Mouse (Mus musculus): ENCODE data around the gene Rabgap1l.

Gene Rabgap1l

DNA sequence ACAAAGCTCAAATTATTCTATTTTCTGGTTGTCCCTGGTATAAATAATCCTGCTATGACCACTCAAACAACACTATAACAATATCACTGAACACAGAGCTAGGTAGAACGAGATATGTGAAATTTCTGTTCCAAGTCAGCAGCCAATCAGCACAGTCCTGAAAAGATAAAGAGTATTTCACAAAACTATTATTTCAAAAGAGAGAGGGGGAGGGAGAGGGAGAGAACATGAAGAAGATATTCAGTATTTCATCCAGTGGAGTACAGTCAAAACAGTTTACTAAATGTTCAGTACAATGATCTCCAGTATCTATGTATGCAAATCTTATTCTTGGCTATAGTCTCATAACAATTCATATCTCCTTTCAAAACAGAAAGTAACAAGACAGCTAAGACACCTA is 5.1 kb downstream of the Rabgap1l start:
- no peak for ATAC-seq (ENCODE audit: low TSS enrichment)

GRCm38 (mm10) chr1:160787164-160787563 is 5.8 kb downstream of the Rabgap1l start:
- no peak for ATAC-seq (ENCODE audit: low TSS enrichment)

- no peak for ATAC-seq (ENCODE audit: low TSS enrichment)
These were observed 6.4 kb downstream of the Rabgap1l start for GRCm38 (mm10) chr1:160786571-160786970.

GRCm38 (mm10) chr1:160785681-160786225 is 7.3 kb downstream of the Rabgap1l start:
- no peak for ATAC-seq (ENCODE audit: low TSS enrichment)

DNA sequence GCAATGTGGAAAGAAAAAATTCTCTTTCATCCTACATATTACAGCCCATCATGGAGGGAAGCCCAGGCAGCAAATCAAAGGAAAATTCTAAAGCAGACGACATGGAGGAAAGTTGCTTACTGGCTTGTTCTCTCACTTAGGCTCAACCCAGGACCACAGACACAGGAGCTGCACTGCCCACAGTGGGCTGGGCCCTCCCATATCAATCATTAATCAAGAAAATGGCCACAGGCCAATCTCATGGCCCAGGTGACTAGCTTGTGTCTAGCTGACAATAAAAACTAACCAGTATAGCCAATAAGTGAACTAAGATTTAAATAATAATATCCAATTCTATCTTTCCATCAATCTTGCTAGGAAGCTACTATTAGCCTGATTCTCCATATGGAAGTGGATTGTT is 8.9 kb downstream of the Rabgap1l start:
- ATAC-seq (ENCODE audit: low TSS enrichment): no peak

- ATAC-seq (ENCODE audit: low TSS enrichment): no peak
These were observed 18.8 kb downstream of the Rabgap1l start for GRCm38 (mm10) chr1:160774166-160774565.

DNA sequence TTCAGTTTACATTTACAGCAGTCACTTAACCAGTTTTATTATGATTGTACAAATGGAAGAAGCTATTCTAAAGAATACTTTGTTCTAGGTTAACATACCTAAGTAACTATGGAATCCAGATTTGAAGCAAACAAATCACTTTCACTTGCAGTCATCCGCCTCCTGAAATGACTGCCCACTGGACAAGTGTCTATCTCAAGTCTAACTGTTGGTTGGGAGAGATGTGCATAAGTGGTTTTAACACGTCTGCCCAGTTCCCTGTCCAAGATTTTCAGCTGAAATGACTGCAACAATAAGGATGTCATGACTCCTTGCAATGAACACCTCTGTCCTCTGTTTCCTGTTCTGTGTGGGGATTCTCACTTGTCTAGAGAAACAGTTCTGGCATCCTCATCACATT is 27.4 kb downstream of the Rabgap1l start:
- ATAC-seq (ENCODE audit: low TSS enrichment): no peak

DNA sequence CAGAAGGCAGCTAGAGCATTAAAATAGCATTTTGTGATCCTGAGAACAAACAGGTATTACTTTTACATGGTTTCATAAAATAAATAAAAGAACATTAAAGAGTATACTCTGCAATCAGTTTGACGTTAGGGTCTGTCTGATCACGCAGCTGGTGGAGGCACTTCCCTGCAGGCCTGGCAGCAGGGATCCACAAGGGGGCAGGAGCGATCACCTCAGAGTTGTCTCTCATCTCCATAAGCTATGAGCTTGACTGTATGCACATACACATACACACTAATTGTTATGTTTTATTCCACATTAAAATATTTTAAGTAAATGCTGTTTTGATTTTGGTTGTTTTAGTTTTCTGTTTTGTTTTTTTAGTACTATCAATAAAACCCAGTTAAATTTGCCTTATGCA is 34.8 kb downstream of the Rabgap1l start:
- peak; percentile 80; the same call in 1 of the 2 replicates for ATAC-seq (ENCODE audit: low TSS enrichment)

DNA sequence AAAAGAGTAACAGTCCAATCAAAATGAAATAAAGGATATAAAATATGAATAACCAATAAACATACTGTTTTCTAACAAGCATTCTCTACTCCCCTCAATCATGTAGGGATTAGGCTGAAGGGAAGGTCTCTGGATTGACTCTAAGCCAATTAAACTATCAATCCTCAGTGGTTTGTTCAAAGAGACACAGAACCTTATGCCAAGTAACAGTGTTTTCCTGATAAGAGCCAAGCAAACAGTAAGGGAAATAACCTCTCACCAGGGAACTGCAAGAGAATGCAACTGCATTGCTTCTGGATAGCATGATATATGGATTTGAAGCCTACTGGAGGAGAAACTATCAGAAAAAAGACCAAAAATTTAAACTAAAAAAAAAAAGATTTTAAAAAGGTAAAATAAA is 37.7 kb downstream of the Rabgap1l start:
- no peak for ATAC-seq (ENCODE audit: low TSS enrichment)

DNA sequence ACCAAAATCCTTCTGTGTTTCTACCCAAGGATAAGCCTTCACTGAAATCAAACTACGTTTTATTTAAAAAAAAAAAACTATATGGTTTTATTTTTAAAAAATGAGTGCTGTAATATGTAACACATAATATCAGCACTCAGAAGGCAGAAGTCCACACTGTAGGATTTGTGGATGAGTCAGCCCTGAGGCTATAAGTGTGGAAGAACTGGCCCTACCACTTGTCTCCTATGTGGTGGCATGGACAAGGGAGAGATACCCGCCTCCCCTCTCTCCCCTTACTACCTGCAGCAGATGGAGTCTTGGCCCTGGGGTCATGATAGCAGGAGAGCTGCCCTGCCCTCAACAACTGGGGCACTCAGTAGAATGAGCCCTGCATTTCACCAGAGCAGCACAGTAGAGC is 42.4 kb downstream of the Rabgap1l start:
- peak; percentile 55; the same call in 1 of the 2 replicates for ATAC-seq (ENCODE audit: low TSS enrichment)

GRCm38 (mm10) chr1:160746786-160747185 is 46.2 kb downstream of the Rabgap1l start:
- no peak for ATAC-seq (ENCODE audit: low TSS enrichment)

DNA sequence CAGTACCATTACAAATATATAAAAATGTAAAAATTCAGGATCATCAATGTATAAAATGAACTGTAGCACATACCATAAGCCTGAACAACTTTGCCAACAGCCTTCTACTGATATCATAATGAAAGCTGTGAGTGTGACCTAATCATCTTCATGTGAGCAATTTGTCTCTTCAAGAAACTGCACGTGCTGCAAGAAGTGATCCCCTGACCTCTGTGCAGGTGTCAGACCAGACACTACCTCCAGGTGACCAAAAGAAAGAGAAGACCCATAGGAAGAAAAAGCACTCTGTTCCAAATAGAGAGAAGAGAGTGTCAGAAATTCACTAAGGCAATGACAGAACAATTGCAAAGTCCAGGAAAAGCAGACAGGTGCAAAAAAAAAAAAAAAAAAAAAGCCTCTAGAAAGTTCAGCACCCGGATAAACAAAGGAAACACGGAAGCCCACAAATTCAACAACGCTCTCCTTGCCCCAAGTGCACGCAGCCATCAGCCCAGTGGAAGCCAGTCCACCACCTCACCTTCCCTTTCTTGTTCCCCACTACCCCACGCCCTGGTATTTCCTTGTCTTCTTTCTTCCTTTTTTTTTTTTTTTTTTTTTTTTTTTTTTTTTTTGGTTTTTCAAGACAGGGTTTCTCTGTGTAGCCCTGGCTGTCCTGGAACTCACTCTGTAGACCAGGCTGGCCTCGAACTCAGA is 47.6 kb downstream of the Rabgap1l start:
- ATAC-seq (ENCODE audit: low TSS enrichment): no peak

GRCm38 (mm10) chr1:160744009-160744408 is 49.0 kb downstream of the Rabgap1l start:
- peak; percentile 85 for ATAC-seq (ENCODE audit: low TSS enrichment)

DNA sequence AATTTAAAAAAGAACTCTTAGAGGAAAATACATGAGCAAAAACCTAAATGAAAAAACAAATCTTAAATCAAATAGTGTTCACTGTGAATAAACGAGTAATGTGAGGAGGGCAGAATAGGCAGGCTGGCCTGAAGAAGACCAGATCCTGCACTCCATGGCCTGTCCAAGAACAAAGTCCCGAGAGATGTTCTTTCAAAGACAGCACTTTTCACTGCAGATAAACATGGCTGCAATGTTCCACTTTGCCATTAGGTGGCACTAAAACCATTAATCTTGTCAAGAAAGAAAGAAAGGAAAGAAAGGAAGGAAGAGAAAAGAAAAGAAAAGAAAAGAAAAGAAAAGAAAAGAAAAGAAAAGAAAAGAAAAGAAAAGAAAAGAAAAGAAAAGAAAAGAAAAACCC is 49.8 kb downstream of the Rabgap1l start:
- peak; percentile 44; the same call in 1 of the 2 replicates for ATAC-seq (ENCODE audit: low TSS enrichment)

DNA sequence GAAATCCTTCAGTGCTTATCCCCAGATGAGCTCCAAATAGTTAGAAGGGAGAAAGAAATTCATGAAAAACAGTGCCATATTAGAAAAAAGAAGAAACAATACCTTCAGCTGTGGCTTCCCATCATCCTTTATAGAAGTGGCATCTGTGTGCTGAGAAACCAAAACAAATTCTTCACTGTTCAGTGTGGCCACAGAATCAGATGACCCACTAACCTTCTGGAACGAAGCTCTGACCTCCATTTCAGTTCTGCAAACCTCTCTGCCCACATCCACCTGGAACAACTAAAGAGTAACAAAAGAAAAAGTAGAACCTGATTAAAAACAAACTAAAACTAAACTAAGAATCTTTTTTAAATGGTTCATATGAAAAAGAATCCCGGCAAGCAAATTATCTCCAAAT is 52.4 kb downstream of the Rabgap1l start:
- ATAC-seq (ENCODE audit: low TSS enrichment): no peak

GRCm38 (mm10) chr1:160734743-160735142 is 58.3 kb downstream of the Rabgap1l start:
- ATAC-seq (ENCODE audit: low TSS enrichment): no peak

GRCm38 (mm10) chr1:160729944-160730343 is 63.1 kb downstream of the Rabgap1l start:
- no peak for ATAC-seq (ENCODE audit: low TSS enrichment)

GRCm38 (mm10) chr1:160717742-160718141 is 75.3 kb downstream of the Rabgap1l start:
- ATAC-seq (ENCODE audit: low TSS enrichment): peak; percentile 47; the same call in 1 of the 2 replicates

DNA sequence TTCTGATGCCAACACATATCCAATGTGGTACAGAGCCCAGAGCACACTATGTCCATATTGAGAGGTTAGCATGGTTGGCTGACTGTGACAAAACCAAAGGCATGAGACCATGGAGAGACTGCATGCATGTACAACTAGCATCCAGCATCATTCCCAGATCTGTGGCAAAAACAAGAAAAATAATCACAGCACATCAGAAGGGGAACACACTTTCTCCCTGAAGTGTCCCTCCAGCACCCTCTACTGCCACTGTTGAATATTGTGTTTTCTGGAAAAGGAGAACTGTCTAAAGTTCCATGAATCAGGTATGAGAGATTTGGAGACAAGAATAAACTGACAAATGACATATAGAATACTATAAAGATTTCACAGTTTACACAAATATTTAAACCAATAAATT is 78.3 kb downstream of the Rabgap1l start:
- peak; percentile 80 for ATAC-seq (ENCODE audit: low TSS enrichment)

GRCm38 (mm10) chr1:160713887-160714286 is 79.1 kb downstream of the Rabgap1l start:
- ATAC-seq (ENCODE audit: low TSS enrichment): no peak

DNA sequence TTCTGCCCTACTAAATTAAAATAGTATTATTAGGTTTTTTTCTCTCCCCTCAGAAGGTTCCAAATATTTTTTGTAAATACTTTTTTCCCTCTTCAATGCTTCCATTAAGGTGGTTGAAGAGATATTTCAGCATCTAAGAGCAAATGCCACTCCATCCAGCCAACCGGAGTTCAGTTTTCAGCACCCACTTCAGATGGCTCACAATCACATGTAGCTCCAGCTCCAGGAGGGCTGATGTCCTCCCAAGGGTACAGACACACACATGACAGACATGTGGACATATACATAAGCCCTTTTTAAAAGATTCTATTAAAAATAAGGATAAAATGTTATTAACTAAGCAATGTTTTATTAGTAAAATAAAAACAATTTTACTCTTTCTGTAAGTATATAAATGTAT is 79.6 kb downstream of the Rabgap1l start:
- ATAC-seq (ENCODE audit: low TSS enrichment): no peak

GRCm38 (mm10) chr1:160710539-160710938 is 82.5 kb downstream of the Rabgap1l start:
- no peak for ATAC-seq (ENCODE audit: low TSS enrichment)

- no peak for ATAC-seq (ENCODE audit: low TSS enrichment)
These were observed 88.4 kb downstream of the Rabgap1l start for GRCm38 (mm10) chr1:160704596-160704995.

DNA sequence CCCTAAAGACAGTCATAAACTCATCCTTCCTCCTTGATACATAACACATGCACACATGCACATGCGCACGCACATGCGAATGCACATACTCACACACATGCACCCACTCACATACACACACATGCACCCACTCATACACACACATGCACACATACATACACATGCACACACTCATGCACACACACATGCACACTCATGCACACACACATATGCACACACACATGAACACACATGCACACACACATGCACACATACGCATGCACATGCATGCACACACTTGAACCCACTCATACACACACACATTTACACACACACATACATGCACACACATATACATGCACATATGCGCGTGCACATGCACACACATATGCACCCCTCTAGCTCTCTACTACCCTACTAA is 89.2 kb downstream of the Rabgap1l start:
- no peak for ATAC-seq (ENCODE audit: low TSS enrichment)
